Mouse (Mus musculus): ENCODE measurements around the gene Ropn1. TPM values are rescaled to one million over a fixed set of nuclear protein-coding genes. Genes with fewer than 3 reads are reported as not detected.

The Ropn1 gene
- polyA plus RNA-seq, 1 experiment from 2014 or later, result not detected

DNA sequence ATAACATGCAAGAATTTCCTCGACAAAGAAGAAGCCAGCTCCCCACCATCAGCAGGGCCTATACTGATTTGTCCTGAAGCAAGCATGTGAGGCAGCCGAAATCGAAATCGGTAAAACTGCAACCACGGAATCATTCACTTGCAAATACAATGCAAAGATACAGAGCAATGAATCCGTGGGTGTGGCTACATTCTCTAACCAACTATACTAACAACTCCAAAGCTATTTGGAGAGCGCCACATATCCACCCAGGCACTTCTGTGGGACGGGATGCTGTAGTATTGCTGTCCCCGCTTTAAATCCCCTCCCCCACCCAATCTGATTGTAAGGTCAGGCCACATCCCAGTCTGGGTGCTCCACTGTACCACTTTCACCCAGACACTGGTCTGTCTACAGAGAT, 18.6 kb downstream of the Ropn1 start:
- WGBS, result 69% methylated on average over 9 of the region's 9 CpGs
- H3K9ac ChIP-seq (replicated peaks; ENCODE audit: low read depth, low read length), result no peak overlapping the region
- H3K27ac ChIP-seq (ENCODE audit: low read length), result no peak overlapping the region
- H3K4me1 ChIP-seq (ENCODE audit: control insufficient read depth, insufficient read depth, low read length), result no peaks in the 10 kb centered on the region
- no peak overlapping the region for H3K4me3 ChIP-seq (ENCODE audit: low read depth, low read length)
- H3K36me3 ChIP-seq (ENCODE audit: control insufficient read depth, insufficient read depth, low read length), result no peaks in the 10 kb centered on the region
- no peak for ATAC-seq (ENCODE audit: insufficient number of reproducible peaks, insufficient read depth, low FRiP score, low read depth)
- H3K4me2 ChIP-seq (replicated peaks; ENCODE audit: low read depth, low read length), result no peak overlapping the region
- H3K9me3 ChIP-seq (ENCODE audit: control insufficient read depth, low read depth, low read length), result no peaks in the 10 kb centered on the region
- no peaks in the 10 kb centered on the region for H3K27me3 ChIP-seq (ENCODE audit: control insufficient read depth, insufficient read depth, low read length)

DNA sequence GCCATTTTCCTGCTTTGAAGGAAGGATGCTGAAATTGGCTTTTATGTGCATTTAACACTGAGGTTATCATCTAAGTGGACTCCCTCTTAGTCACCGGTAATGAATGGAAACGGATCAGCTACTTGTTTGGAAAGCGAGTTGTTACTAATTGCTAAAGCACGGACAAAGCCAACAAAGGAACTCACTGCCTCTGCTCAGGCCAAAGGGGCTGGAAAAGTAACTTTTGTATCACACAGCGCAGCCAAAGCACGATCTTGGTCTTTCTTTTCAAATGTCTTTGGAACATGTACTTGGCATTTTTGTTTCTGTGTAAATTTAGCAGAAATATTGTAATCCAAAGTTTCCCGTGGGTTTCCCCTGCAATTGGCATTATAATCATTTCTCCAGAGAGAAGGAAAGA, 22.2 kb downstream of the Ropn1 start:
- H3K4me2 ChIP-seq (replicated peaks; ENCODE audit: low read depth, low read length), result no peak overlapping the region
- no peaks in the 10 kb centered on the region for H3K4me1 ChIP-seq (ENCODE audit: control insufficient read depth, insufficient read depth, low read length)
- 53% methylated on average over 7 of the region's 7 CpGs for WGBS
- ATAC-seq (ENCODE audit: insufficient number of reproducible peaks, insufficient read depth, low FRiP score, low read depth), result no peak
- H3K9me3 ChIP-seq (ENCODE audit: control insufficient read depth, low read depth, low read length), result no peaks in the 10 kb centered on the region
- H3K9ac ChIP-seq (replicated peaks; ENCODE audit: low read depth, low read length), result no peak overlapping the region
- no peaks in the 10 kb centered on the region for H3K27me3 ChIP-seq (ENCODE audit: control insufficient read depth, insufficient read depth, low read length)
- no peak overlapping the region for H3K27ac ChIP-seq (ENCODE audit: low read length)
- H3K36me3 ChIP-seq (ENCODE audit: control insufficient read depth, insufficient read depth, low read length), result no peaks in the 10 kb centered on the region
- no peak overlapping the region for H3K4me3 ChIP-seq (ENCODE audit: low read depth, low read length)

DNA sequence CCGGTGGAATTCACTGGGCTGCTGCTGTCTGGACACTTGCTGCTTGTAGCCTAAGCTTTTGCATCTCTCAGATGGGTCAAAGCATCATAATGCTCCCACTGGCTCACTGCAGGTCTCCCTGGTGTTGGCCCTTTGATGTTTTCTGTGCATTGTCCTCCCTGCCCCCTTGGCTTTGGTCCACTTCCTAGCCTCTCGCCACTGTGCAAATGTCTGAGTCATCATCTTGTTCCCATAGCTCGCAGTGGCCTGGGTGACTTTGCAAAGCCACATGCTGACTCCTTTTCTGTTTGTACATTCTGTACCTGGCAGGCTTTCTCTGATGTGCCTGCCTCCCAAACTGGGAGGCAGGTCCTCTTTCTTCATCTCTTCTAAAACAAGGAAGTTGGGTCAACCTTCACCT, 23.1 kb downstream of the Ropn1 start:
- WGBS, result 76% methylated on average over 3 of the region's 3 CpGs
- H3K4me3 ChIP-seq (ENCODE audit: low read depth, low read length), result no peak overlapping the region
- no peaks in the 10 kb centered on the region for H3K4me1 ChIP-seq (ENCODE audit: control insufficient read depth, insufficient read depth, low read length)
- H3K4me2 ChIP-seq (replicated peaks; ENCODE audit: low read depth, low read length), result no peak overlapping the region
- H3K27me3 ChIP-seq (ENCODE audit: control insufficient read depth, insufficient read depth, low read length), result no peaks in the 10 kb centered on the region
- H3K9ac ChIP-seq (replicated peaks; ENCODE audit: low read depth, low read length), result no peak overlapping the region
- no peak overlapping the region for H3K27ac ChIP-seq (ENCODE audit: low read length)
- no peaks in the 10 kb centered on the region for H3K9me3 ChIP-seq (ENCODE audit: control insufficient read depth, low read depth, low read length)
- ATAC-seq (ENCODE audit: insufficient number of reproducible peaks, insufficient read depth, low FRiP score, low read depth), result no peak
- H3K36me3 ChIP-seq (ENCODE audit: control insufficient read depth, insufficient read depth, low read length), result no peaks in the 10 kb centered on the region

DNA sequence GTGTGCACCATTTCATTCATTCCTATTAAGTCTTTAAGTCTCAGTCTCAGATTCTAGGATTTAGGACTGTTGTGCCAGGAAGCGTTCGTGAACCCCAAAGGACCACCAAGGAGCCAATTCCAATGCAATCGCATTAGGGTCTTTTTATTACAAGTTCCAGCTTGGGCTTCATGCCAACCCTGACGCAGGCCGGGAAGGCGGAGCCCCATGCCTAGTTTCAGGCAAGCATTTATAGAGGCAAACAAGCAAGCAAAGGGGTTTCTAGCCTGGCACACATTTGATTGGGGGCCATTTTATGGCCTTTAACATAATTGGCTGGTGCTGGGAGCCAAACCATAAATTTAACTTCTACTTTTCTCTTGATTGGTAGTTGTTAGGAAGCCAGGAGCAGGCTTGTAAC, 24.6 kb downstream of the Ropn1 start:
- Histone ChIP-seq H3K4me3 (ENCODE audit: low read depth, low read length) (no peak overlapping the region), H3K27me3 (ENCODE audit: control insufficient read depth, insufficient read depth, low read length) (no peaks in the 10 kb centered on the region), H3K9me3 (ENCODE audit: control insufficient read depth, low read depth, low read length) (no peaks in the 10 kb centered on the region), H3K4me2 (replicated peaks; ENCODE audit: low read depth, low read length) (no peak overlapping the region), H3K27ac (ENCODE audit: low read length) (no peak overlapping the region), H3K36me3 (ENCODE audit: control insufficient read depth, insufficient read depth, low read length) (no peaks in the 10 kb centered on the region), H3K4me1 (ENCODE audit: control insufficient read depth, insufficient read depth, low read length) (no peaks in the 10 kb centered on the region), H3K9ac (replicated peaks; ENCODE audit: low read depth, low read length) (no peak overlapping the region)
- WGBS, result 82% methylated on average over 6 of the region's 6 CpGs
- ATAC-seq (ENCODE audit: insufficient number of reproducible peaks, insufficient read depth, low FRiP score, low read depth), result no peak

DNA sequence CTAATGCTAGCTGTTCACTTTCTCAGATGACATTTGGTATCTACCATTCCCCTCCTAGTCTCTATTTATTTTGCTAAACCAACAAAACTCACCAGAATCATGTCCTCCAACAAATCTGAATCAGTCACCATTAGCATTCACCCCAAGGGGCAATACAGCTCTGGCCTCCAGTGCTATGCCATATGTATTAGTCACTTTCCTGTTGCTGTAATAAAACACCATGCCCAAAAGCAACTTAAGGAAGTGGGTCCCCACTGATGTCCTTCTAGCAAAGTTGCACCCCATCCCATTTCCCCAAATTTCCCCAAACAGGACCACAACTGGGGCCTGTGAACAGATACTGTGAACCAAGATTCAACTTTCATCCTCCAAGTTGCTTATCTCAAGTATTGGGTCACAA, 32.1 kb downstream of the Ropn1 start:
- Histone ChIP-seq H3K4me3 (ENCODE audit: low read depth, low read length) (no peak overlapping the region), H3K27ac (ENCODE audit: low read length) (no peak overlapping the region), H3K9ac (replicated peaks; ENCODE audit: low read depth, low read length) (no peak overlapping the region), H3K27me3 (ENCODE audit: control insufficient read depth, insufficient read depth, low read length) (no peaks in the 10 kb centered on the region), H3K36me3 (ENCODE audit: control insufficient read depth, insufficient read depth, low read length) (no peaks in the 10 kb centered on the region), H3K9me3 (ENCODE audit: control insufficient read depth, low read depth, low read length) (no peaks in the 10 kb centered on the region), H3K4me2 (replicated peaks; ENCODE audit: low read depth, low read length) (no peak overlapping the region), H3K4me1 (ENCODE audit: control insufficient read depth, insufficient read depth, low read length) (no peaks in the 10 kb centered on the region)
- ATAC-seq (ENCODE audit: insufficient number of reproducible peaks, insufficient read depth, low FRiP score, low read depth), result no peak

DNA sequence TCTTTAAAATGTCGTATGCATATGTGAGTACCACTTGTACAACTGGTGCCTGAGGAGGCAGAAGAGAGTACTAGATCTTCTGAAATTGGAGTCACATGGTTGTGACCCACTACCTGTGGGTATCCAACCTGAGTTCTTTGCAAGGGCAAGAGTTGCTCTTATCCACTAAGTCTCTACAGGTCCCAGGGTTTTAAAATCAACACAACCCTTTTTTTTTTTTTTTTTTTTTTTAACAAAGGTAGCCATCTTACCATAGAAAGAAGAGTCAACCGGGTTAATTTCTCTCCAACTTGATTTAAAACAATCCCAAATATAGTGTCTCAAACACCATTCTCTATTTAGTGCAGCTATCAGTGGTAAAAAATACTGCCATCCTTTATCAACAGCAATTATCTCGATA, 40.2 kb downstream of the Ropn1 start:
- Histone ChIP-seq H3K36me3 (ENCODE audit: control insufficient read depth, insufficient read depth, low read length) (no peaks in the 10 kb centered on the region), H3K9ac (replicated peaks; ENCODE audit: low read depth, low read length) (no peak overlapping the region), H3K4me1 (ENCODE audit: control insufficient read depth, insufficient read depth, low read length) (peaks cover 4% of the 10 kb centered on the region; the same call in 1 of the 2 replicates), H3K4me3 (ENCODE audit: low read depth, low read length) (no peak overlapping the region; the same call in 1 of the 2 replicates), H3K27ac (ENCODE audit: low read length) (no peak overlapping the region), H3K4me2 (replicated peaks; ENCODE audit: low read depth, low read length) (no peak overlapping the region), H3K27me3 (ENCODE audit: control insufficient read depth, insufficient read depth, low read length) (no peaks in the 10 kb centered on the region), H3K9me3 (ENCODE audit: control insufficient read depth, low read depth, low read length) (no peaks in the 10 kb centered on the region)
- WGBS, result 65% methylated on average over 3 of the region's 3 CpGs
- no peak for ATAC-seq (ENCODE audit: insufficient number of reproducible peaks, insufficient read depth, low FRiP score, low read depth)

DNA sequence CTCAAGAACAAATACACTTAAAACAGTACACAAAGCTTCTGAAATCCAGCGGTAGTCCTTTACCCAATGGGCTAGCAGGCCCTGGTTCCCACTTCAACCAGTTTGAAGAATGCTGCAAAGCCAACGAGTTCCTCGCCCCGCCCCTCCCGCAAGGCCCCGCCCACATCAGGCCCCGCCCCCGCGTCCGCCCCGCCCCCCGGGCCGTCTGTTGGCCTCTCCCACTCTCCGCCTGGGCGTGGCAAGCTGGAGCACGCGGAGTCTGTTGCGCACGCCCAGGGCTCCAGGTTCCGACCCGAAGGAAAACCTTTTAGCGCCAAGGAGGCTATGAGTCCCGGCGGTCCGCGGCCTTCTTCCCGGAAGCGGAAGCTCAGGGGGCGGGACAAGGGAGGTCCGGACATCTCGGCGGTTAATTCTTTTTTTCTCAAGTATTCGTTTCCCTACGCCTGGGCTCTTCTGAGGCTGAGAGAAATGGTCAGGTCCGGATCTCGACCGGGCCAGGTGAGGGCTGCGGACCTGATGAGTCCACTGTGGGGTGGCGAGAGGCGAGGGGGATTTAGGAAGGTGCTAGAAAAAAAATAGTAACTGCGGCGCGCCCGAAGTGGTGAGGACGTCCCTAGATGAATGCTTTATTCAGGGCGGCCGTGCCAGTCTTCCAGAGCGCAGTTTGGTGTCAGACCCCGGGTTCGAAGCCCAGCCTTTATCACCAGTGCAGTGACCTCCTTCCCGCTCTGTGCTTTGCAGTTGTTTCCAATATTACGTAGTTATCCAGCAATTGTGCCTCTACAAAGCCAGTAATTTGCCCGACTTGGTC, 40.8 kb downstream of the Ropn1 start, which contains the start of gene Ccdc14:
Gene Ccdc14 (plus strand): TSS at position 283 of the 811 bp plus-strand sequence.
- no peaks in the 10 kb centered on the region for H3K9me3 ChIP-seq (ENCODE audit: control insufficient read depth, low read depth, low read length)
- peaks cover 3% of the 10 kb centered on the region; the same call in 1 of the 2 replicates for H3K36me3 ChIP-seq (ENCODE audit: control insufficient read depth, insufficient read depth, low read length)
- peak within 1 kb of the TSS; percentile 33 for H3K9ac ChIP-seq (replicated peaks; ENCODE audit: low read depth, low read length)
- WGBS, result under 1% methylated on average over 53 of the region's 53 CpGs
- no peaks in the 10 kb centered on the region for H3K27me3 ChIP-seq (ENCODE audit: control insufficient read depth, insufficient read depth, low read length)
- peak within 1 kb of the TSS; percentile 70 for H3K4me3 ChIP-seq (ENCODE audit: low read depth, low read length)
- peak within 1 kb of the TSS; percentile 77 for H3K4me2 ChIP-seq (replicated peaks; ENCODE audit: low read depth, low read length)
- peak within 1 kb of the TSS; percentile 86 for H3K27ac ChIP-seq (ENCODE audit: low read length)
- ATAC-seq (ENCODE audit: insufficient number of reproducible peaks, insufficient read depth, low FRiP score, low read depth), result peak; percentile 94
- H3K4me1 ChIP-seq (ENCODE audit: control insufficient read depth, insufficient read depth, low read length), result peaks cover 4% of the 10 kb centered on the region; the same call in 1 of the 2 replicates

DNA sequence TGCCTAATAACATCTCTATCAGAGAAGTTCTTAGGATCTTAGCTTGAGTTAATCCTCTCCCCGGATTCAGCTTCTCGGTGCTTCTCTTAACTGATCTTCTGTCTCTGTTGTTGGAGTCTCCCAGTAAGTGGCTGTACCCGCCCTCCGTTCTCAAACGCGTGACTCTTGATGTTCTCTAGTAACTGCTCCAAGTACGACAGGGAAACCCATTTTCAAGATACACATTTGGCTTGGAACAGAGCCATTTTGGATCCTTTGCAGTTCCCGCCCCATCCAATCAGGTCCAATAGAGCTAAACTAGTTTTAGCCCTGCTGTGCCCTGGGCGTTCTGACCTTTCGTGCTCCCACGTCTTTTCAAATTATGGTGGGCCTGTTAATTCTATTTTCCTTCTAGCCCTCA, 41.4 kb downstream of the Ropn1 start:
- 12% methylated on average over 11 of the region's 11 CpGs for WGBS
- Histone ChIP-seq H3K27ac (ENCODE audit: low read length) (peak overlapping the region; percentile 86; the same call in 1 of the 2 replicates), H3K4me3 (ENCODE audit: low read depth, low read length) (peak overlapping the region; percentile 70), H3K4me1 (ENCODE audit: control insufficient read depth, insufficient read depth, low read length) (peaks cover 4% of the 10 kb centered on the region; the same call in 1 of the 2 replicates), H3K4me2 (replicated peaks; ENCODE audit: low read depth, low read length) (peak overlapping the region; percentile 77), H3K9me3 (ENCODE audit: control insufficient read depth, low read depth, low read length) (no peaks in the 10 kb centered on the region), H3K27me3 (ENCODE audit: control insufficient read depth, insufficient read depth, low read length) (no peaks in the 10 kb centered on the region), H3K9ac (replicated peaks; ENCODE audit: low read depth, low read length) (peak overlapping the region; percentile 33), H3K36me3 (ENCODE audit: control insufficient read depth, insufficient read depth, low read length) (peaks cover 6% of the 10 kb centered on the region; the same call in 1 of the 2 replicates)
- no peak for ATAC-seq (ENCODE audit: insufficient number of reproducible peaks, insufficient read depth, low FRiP score, low read depth)
